Mouse (Mus musculus): ENCODE measurements at regions not wholly inside any gene's neighbourhood (a gene's known extent, or its start where the extent isn't known, plus 50 kb on each side); places are given as distances from the start of the nearest gene placed in this dataset.

DNA sequence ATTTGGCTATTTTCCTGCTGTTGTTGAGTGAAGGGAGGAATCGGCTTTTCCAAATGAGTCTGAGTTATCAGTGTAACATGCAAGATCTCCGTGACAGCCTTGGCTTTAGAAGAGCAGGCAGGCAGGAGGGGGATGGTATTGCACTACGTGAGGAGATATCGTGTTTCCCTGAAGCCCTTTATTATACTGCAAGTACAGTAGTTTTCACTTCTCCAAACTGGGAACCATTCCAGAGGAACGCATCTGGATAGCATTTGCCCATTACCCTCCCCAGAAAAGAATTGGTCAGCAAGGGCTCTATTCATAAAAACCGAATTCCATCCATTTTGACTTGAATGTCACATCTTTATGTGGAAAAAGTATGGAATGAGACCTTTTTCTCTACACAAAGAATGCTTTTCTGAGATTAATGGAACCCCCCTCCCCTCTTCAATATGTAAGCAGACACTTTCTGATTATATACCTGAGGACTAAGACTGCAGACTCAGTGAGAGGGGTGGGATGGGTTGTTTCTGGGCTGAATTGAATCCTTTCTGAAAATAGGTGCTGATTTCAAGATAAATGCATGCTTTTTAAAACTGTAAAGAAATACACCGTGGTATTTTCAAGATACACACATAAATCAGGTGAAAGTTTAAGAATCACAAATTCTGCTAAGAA lies 571.8 kb downstream of the Car8 start:
- Histone ChIP-seq H3K4me3 (ENCODE audit: insufficient read depth, low read depth, low read length) (no peak overlapping the region), H3K27me3 (replicated peaks; ENCODE audit: control insufficient read depth, insufficient read depth, low read length) (no peaks in the 10 kb centered on the region), H3K36me3 (ENCODE audit: control insufficient read depth, insufficient read depth, low read length) (no peaks in the 10 kb centered on the region), H3K4me1 (ENCODE audit: control insufficient read depth, insufficient read depth, low read length) (no peaks in the 10 kb centered on the region), H3K27ac (ENCODE audit: insufficient read depth, low read depth, low read length) (no peak overlapping the region)
- TF ChIP-seq CTCF (conservative IDR thresholded peaks at IDR 0.05; ENCODE audit: insufficient read depth, insufficient read length, low read depth, low read length) (no peak), POLR2A (IDR thresholded peaks at IDR 0.05; ENCODE audit: low read depth, low read length) (no peak)
- DNase-seq, result no peak
- 47% methylated on average over 7 of the region's 7 CpGs for WGBS

DNA sequence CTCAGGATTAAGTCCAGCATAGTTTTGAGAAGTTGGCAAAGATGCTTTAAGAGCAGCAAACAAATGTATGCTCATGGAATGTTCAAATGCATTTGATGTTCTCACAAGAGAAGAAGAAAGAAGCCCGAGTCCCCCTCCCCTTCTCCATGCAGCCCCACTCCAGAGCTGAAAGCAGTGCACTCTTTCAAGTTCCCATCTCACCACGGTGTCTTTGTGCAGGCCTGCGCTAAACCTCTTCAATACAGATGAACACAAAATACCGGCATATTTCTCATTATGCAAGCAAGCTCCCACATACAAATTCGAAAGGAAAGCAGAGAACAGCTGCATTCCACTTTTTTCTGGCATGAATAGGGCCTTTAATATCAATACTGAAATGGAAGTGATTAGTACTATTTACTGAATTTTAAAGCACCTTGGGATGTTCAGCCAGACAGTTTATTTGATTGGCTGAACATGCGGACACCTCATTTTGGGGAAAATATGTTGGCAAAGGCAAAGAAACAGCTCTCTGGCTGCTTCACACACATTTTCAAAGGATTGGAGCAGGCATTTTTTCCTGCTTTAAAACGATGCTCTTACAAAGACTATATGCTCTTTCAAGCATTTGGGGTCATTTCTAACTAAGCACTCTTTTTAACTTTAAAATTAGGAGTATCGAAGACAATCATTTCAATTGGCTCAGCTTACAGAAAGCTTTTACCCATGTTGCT lies 595.8 kb downstream of the Car8 start:
- 83% methylated on average over 8 of the region's 8 CpGs for WGBS
- no peak overlapping the region for H3K27ac ChIP-seq (ENCODE audit: insufficient read depth, low read depth, low read length)
- H3K4me3 ChIP-seq (ENCODE audit: insufficient read depth, low read depth, low read length), result no peak overlapping the region
- no peaks in the 10 kb centered on the region for H3K36me3 ChIP-seq (ENCODE audit: control insufficient read depth, insufficient read depth, low read length)
- no peak for DNase-seq
- TF ChIP-seq POLR2A (IDR thresholded peaks at IDR 0.05; ENCODE audit: low read depth, low read length), result no peak
- no peak for TF ChIP-seq CTCF (conservative IDR thresholded peaks at IDR 0.05; ENCODE audit: insufficient read depth, insufficient read length, low read depth, low read length)
- H3K27me3 ChIP-seq (replicated peaks; ENCODE audit: control insufficient read depth, insufficient read depth, low read length), result no peaks in the 10 kb centered on the region
- no peaks in the 10 kb centered on the region for H3K4me1 ChIP-seq (ENCODE audit: control insufficient read depth, insufficient read depth, low read length)

- DNase-seq, result no peak
- Histone ChIP-seq H3K36me3 (ENCODE audit: control insufficient read depth, insufficient read depth, low read length) (no peaks in the 10 kb centered on the region), H3K27ac (ENCODE audit: insufficient read depth, low read depth, low read length) (no peak overlapping the region), H3K4me3 (ENCODE audit: insufficient read depth, low read depth, low read length) (no peak overlapping the region), H3K27me3 (replicated peaks; ENCODE audit: control insufficient read depth, insufficient read depth, low read length) (no peaks in the 10 kb centered on the region), H3K4me1 (ENCODE audit: control insufficient read depth, insufficient read depth, low read length) (no peaks in the 10 kb centered on the region)
- no peak for TF ChIP-seq POLR2A (IDR thresholded peaks at IDR 0.05; ENCODE audit: low read depth, low read length)
- TF ChIP-seq CTCF (conservative IDR thresholded peaks at IDR 0.05; ENCODE audit: insufficient read depth, insufficient read length, low read depth, low read length), result no peak
- 72% methylated on average over 4 of the region's 4 CpGs for WGBS
Observed at GRCm38 (mm10) chr4:7597671-7598390, 641.0 kb downstream of the Car8 start.

DNA sequence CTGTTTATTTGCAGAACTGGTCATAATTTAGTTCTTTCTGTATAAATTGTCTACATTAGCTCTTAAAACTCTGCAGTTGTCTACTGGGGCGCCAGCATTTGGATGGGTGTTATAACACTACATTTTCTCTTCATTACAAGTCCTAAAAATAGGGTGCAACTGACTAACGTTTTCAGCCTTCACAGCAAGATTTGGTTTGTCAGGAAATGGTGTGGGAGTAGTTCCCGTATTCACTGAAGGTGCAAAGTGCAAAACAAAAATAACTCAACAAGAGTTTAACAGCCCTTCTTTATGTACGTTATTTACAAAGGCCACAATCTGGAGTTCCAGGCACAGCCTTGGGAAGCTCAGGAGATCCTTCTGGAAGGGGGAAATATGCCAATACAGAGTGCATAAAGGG lies 642.7 kb downstream of the Car8 start:
- TF ChIP-seq POLR2A (IDR thresholded peaks at IDR 0.05; ENCODE audit: low read depth, low read length), result no peak
- TF ChIP-seq CTCF (conservative IDR thresholded peaks at IDR 0.05; ENCODE audit: insufficient read depth, insufficient read length, low read depth, low read length), result no peak
- Histone ChIP-seq H3K27ac (ENCODE audit: insufficient read depth, low read depth, low read length) (no peak overlapping the region), H3K27me3 (replicated peaks; ENCODE audit: control insufficient read depth, insufficient read depth, low read length) (no peaks in the 10 kb centered on the region), H3K4me1 (ENCODE audit: control insufficient read depth, insufficient read depth, low read length) (no peaks in the 10 kb centered on the region), H3K4me3 (ENCODE audit: insufficient read depth, low read depth, low read length) (no peak overlapping the region), H3K36me3 (ENCODE audit: control insufficient read depth, insufficient read depth, low read length) (no peaks in the 10 kb centered on the region)
- no peak for DNase-seq
- WGBS, result 43% methylated on average over 4 of the region's 4 CpGs

GRCm38 (mm10) chr4:7583851-7584250 lies 655.0 kb downstream of the Car8 start:
- 85% methylated on average over 4 of the region's 4 CpGs for WGBS

DNA sequence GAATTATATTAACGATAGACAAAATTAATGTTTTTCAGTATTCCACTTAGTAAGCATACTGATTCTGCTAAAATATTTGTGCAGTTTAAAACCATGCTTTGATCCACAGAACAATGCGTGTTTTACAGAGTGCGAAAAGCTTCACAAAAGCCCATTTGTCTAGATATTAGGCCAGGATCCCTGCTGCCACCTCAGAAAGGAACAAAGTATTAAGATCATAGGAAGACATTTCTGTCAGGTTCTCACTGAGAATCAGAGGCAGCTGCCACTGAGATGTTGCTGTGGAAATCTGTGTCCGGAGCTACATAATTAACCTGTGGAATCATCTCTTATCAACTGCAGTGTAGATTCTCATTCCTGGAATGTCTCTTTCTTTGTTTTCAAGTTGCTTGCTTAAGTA lies 656.9 kb downstream of the Car8 start:
- Histone ChIP-seq H3K36me3 (ENCODE audit: control insufficient read depth, insufficient read depth, low read length) (no peaks in the 10 kb centered on the region), H3K27ac (ENCODE audit: insufficient read depth, low read depth, low read length) (no peak overlapping the region), H3K27me3 (replicated peaks; ENCODE audit: control insufficient read depth, insufficient read depth, low read length) (no peaks in the 10 kb centered on the region), H3K4me1 (ENCODE audit: control insufficient read depth, insufficient read depth, low read length) (no peaks in the 10 kb centered on the region), H3K4me3 (ENCODE audit: insufficient read depth, low read depth, low read length) (no peak overlapping the region)
- DNase-seq, result no peak
- WGBS, result 93% methylated on average over 4 of the region's 4 CpGs
- TF ChIP-seq CTCF (conservative IDR thresholded peaks at IDR 0.05; ENCODE audit: insufficient read depth, insufficient read length, low read depth, low read length) (no peak), POLR2A (IDR thresholded peaks at IDR 0.05; ENCODE audit: low read depth, low read length) (no peak)

More at GRCm38 (mm10) chr4:7583851-7584250, 655.0 kb downstream of the Car8 start:
- Histone ChIP-seq H3K27ac (ENCODE audit: insufficient read depth, low read depth, low read length) (no peak overlapping the region), H3K4me1 (ENCODE audit: control insufficient read depth, insufficient read depth, low read length) (no peaks in the 10 kb centered on the region), H3K27me3 (replicated peaks; ENCODE audit: control insufficient read depth, insufficient read depth, low read length) (no peaks in the 10 kb centered on the region), H3K36me3 (ENCODE audit: control insufficient read depth, insufficient read depth, low read length) (no peaks in the 10 kb centered on the region), H3K4me3 (ENCODE audit: insufficient read depth, low read depth, low read length) (no peak overlapping the region)
- no peak for TF ChIP-seq POLR2A (IDR thresholded peaks at IDR 0.05; ENCODE audit: low read depth, low read length)
- no peak for TF ChIP-seq CTCF (conservative IDR thresholded peaks at IDR 0.05; ENCODE audit: insufficient read depth, insufficient read length, low read depth, low read length)
- DNase-seq, result no peak
